Mouse (Mus musculus): ENCODE data around the gene Lama2. TPM values are rescaled to one million over a fixed set of nuclear protein-coding genes. Genes with fewer than 3 reads are reported as not detected.

The Lama2 gene
- polyA plus RNA-seq, 1 experiment from 2014 or later: 5.7 TPM

- H3K4me1 ChIP-seq (replicated peaks): no peaks in the 10 kb centered on the region; the same call in 1 of the 2 replicates
- H3K4me3 ChIP-seq: no peak overlapping the region
- no peak overlapping the region for H3K4me2 ChIP-seq
- WGBS: 50% methylated on average over 4 of the region's 4 CpGs
- no peaks in the 10 kb centered on the region for H3K27me3 ChIP-seq
- no peaks in the 10 kb centered on the region for H3K36me3 ChIP-seq
- no peak overlapping the region for H3K27ac ChIP-seq (replicated peaks)
- no peak overlapping the region for H3K9ac ChIP-seq
- ATAC-seq (ENCODE audit: low FRiP score, low read depth): no peak
- no peaks in the 10 kb centered on the region for H3K9me3 ChIP-seq
Measured at GRCm38 (mm10) chr10:27054488-27054887, 565.1 kb downstream of the Lama2 start.

GRCm38 (mm10) chr10:27047196-27047595 lies 572.4 kb downstream of the Lama2 start:
- Histone ChIP-seq H3K27ac (replicated peaks) (no peak overlapping the region), H3K27me3 (no peaks in the 10 kb centered on the region), H3K4me3 (no peak overlapping the region), H3K4me2 (no peak overlapping the region), H3K4me1 (replicated peaks) (no peaks in the 10 kb centered on the region), H3K9ac (no peak overlapping the region), H3K9me3 (no peaks in the 10 kb centered on the region), H3K36me3 (no peaks in the 10 kb centered on the region)
- ATAC-seq (ENCODE audit: low FRiP score, low read depth): no peak
- WGBS: 91% methylated on average over 2 of the region's 2 CpGs

GRCm38 (mm10) chr10:27041812-27042211 lies 577.7 kb downstream of the Lama2 start:
- no peaks in the 10 kb centered on the region for H3K27me3 ChIP-seq
- H3K27ac ChIP-seq (replicated peaks): no peak overlapping the region
- no peaks in the 10 kb centered on the region for H3K36me3 ChIP-seq
- no peak overlapping the region for H3K4me2 ChIP-seq
- no peak overlapping the region for H3K4me3 ChIP-seq
- no peak overlapping the region for H3K9ac ChIP-seq
- no peaks in the 10 kb centered on the region for H3K9me3 ChIP-seq
- WGBS: 71% methylated on average over 1 of the region's 1 CpGs
- no peak for ATAC-seq (ENCODE audit: low FRiP score, low read depth)
- no peaks in the 10 kb centered on the region for H3K4me1 ChIP-seq (replicated peaks)

GRCm38 (mm10) chr10:27022707-27023106 lies 596.9 kb downstream of the Lama2 start:
- WGBS: 52% methylated on average over 1 of the region's 1 CpGs
- no peaks in the 10 kb centered on the region for H3K4me1 ChIP-seq (replicated peaks)
- H3K36me3 ChIP-seq: no peaks in the 10 kb centered on the region
- H3K4me3 ChIP-seq: no peak overlapping the region
- ATAC-seq (ENCODE audit: low FRiP score, low read depth): no peak
- H3K27ac ChIP-seq (replicated peaks): no peak overlapping the region
- H3K27me3 ChIP-seq: no peaks in the 10 kb centered on the region
- no peaks in the 10 kb centered on the region for H3K9me3 ChIP-seq
- no peak overlapping the region for H3K4me2 ChIP-seq
- no peak overlapping the region for H3K9ac ChIP-seq

GRCm38 (mm10) chr10:27012804-27013365 lies 606.7 kb downstream of the Lama2 start:
- H3K9me3 ChIP-seq: no peaks in the 10 kb centered on the region
- no peak overlapping the region for H3K27ac ChIP-seq (replicated peaks)
- no peaks in the 10 kb centered on the region for H3K27me3 ChIP-seq
- no peaks in the 10 kb centered on the region for H3K36me3 ChIP-seq
- H3K4me2 ChIP-seq: no peak overlapping the region
- H3K9ac ChIP-seq: no peak overlapping the region
- no peak for ATAC-seq (ENCODE audit: low FRiP score, low read depth)
- no peak overlapping the region for H3K4me3 ChIP-seq
- no peaks in the 10 kb centered on the region for H3K4me1 ChIP-seq (replicated peaks)

- no peak for ATAC-seq (ENCODE audit: low FRiP score, low read depth)
- Histone ChIP-seq H3K4me1 (replicated peaks) (no peaks in the 10 kb centered on the region), H3K4me3 (no peak overlapping the region), H3K9ac (no peak overlapping the region), H3K27ac (replicated peaks) (no peak overlapping the region), H3K36me3 (no peaks in the 10 kb centered on the region), H3K27me3 (no peaks in the 10 kb centered on the region), H3K9me3 (no peaks in the 10 kb centered on the region), H3K4me2 (no peak overlapping the region)
- WGBS: 49% methylated on average over 2 of the region's 2 CpGs
Measured at GRCm38 (mm10) chr10:27007364-27007763, 612.2 kb downstream of the Lama2 start.

- Histone ChIP-seq H3K4me1 (replicated peaks) (no peaks in the 10 kb centered on the region), H3K9me3 (no peaks in the 10 kb centered on the region), H3K4me3 (no peak overlapping the region), H3K4me2 (no peak overlapping the region), H3K27ac (replicated peaks) (no peak overlapping the region), H3K36me3 (no peaks in the 10 kb centered on the region), H3K27me3 (no peaks in the 10 kb centered on the region), H3K9ac (no peak overlapping the region)
- 66% methylated on average over 2 of the region's 2 CpGs for WGBS
- no peak for ATAC-seq (ENCODE audit: low FRiP score, low read depth)
Measured at GRCm38 (mm10) chr10:27005716-27006115, 613.8 kb downstream of the Lama2 start.

GRCm38 (mm10) chr10:27001554-27002178 lies 617.9 kb downstream of the Lama2 start:
- Histone ChIP-seq H3K9ac (no peak overlapping the region), H3K9me3 (no peaks in the 10 kb centered on the region), H3K27me3 (no peaks in the 10 kb centered on the region), H3K4me2 (no peak overlapping the region), H3K36me3 (no peaks in the 10 kb centered on the region), H3K4me1 (replicated peaks) (no peaks in the 10 kb centered on the region), H3K4me3 (no peak overlapping the region), H3K27ac (replicated peaks) (0 out of 2 replicates have a peak overlapping the region, but pooled peaks have one; percentile 2)
- ATAC-seq (ENCODE audit: low FRiP score, low read depth): peak; percentile 49; the same call in 1 of the 2 replicates
- WGBS: 71% methylated on average over 2 of the region's 2 CpGs

GRCm38 (mm10) chr10:26996684-26997083 lies 622.9 kb downstream of the Lama2 start:
- Histone ChIP-seq H3K4me2 (no peak overlapping the region), H3K27me3 (no peaks in the 10 kb centered on the region), H3K4me3 (no peak overlapping the region), H3K4me1 (replicated peaks) (0 out of 2 replicates have a peak, but pooled peaks cover 2% of the 10 kb centered on the region), H3K27ac (replicated peaks) (no peak overlapping the region), H3K36me3 (no peaks in the 10 kb centered on the region), H3K9ac (no peak overlapping the region), H3K9me3 (no peaks in the 10 kb centered on the region)
- no peak for ATAC-seq (ENCODE audit: low FRiP score, low read depth)

GRCm38 (mm10) chr10:26995987-26996386 lies 623.6 kb downstream of the Lama2 start:
- no peak for ATAC-seq (ENCODE audit: low FRiP score, low read depth)
- Histone ChIP-seq H3K9ac (no peak overlapping the region), H3K4me1 (replicated peaks) (0 out of 2 replicates have a peak, but pooled peaks cover 2% of the 10 kb centered on the region), H3K27me3 (no peaks in the 10 kb centered on the region), H3K9me3 (no peaks in the 10 kb centered on the region), H3K27ac (replicated peaks) (no peak overlapping the region), H3K4me3 (no peak overlapping the region), H3K36me3 (no peaks in the 10 kb centered on the region), H3K4me2 (no peak overlapping the region)
- 77% methylated on average over 6 of the region's 6 CpGs for WGBS

GRCm38 (mm10) chr10:26995182-26995975 lies 624.2 kb downstream of the Lama2 start:
- Histone ChIP-seq H3K4me2 (no peak overlapping the region), H3K9me3 (no peaks in the 10 kb centered on the region), H3K4me3 (no peak overlapping the region), H3K36me3 (no peaks in the 10 kb centered on the region), H3K4me1 (replicated peaks) (0 out of 2 replicates have a peak, but pooled peaks cover 2% of the 10 kb centered on the region), H3K27me3 (no peaks in the 10 kb centered on the region), H3K27ac (replicated peaks) (no peak overlapping the region), H3K9ac (no peak overlapping the region)
- ATAC-seq (ENCODE audit: low FRiP score, low read depth): peak; percentile 55; the same call in 1 of the 2 replicates
- WGBS: 74% methylated on average over 8 of the region's 8 CpGs

Data from hindbrain, embryonic 15.5 days (tissue).